Mouse (Mus musculus) cortical plate, adult 2 months (tissue): ENCODE measurements around the gene Rell1.

ENCODE experiments used
- CTCF ChIP-seq: fragments of 200-500 bp; IDR thresholded peaks from 2 replicates; pipeline ENCODE4 v1.5.1; 2011; ENCODE audit warnings: mild to moderate bottlenecking, control low read depth, low read length; ENCODE audit not compliant: insufficient read depth; ENCODE audit errors: extremely low read depth
- POLR2A ChIP-seq: fragments of 200-500 bp; IDR thresholded peaks from 2 replicates; pipeline ENCODE4 v1.6.1; 2011; ENCODE audit warnings: mild to moderate bottlenecking, low read length, control low read depth; ENCODE audit not compliant: insufficient read depth; ENCODE audit errors: extremely low read depth

DNA sequence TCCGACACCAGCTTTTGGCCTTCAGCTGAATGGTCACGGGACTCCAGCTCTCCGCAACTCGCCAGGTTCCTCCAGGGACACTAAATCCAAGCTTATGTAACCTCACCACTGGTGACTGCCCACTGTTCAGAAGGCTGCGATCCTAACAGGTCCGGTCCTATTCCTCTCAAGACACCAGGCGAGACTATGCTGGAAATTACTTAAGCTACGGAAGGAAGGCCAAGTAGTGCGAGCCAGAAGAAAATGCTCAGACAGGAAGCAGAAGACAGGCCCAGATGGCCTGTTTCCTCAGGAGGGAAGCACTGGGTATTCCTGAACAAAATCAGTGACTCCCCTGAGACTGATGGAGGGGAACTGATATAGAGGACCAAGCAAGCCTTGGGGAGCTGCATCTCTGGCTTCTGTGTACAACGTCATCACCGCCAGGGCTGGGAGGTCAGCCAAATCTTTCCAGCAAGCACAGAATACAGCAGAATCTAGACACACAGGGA is 17.2 kb downstream of the Rell1 start:
- TF ChIP-seq CTCF (no peak), POLR2A (no peak)
